Mouse (Mus musculus) kidney, adult 2 months (tissue): ENCODE measurements at regions not wholly inside any gene's neighbourhood (a gene's known extent, or its start where the extent isn't known, plus 50 kb on each side); places are given as distances from the start of the nearest gene placed in this dataset.

Experiments used
- CTCF ChIP-seq: fragments of 200-500 bp; conservative IDR thresholded peaks from 2 replicates; pipeline ENCODE4 v1.5.1; 2011; ENCODE audit warnings: low read depth, mild to moderate bottlenecking, control low read depth, low read length, moderate library complexity, mixed read lengths; ENCODE audit not compliant: insufficient read depth, insufficient read length
- POLR2A ChIP-seq: fragments of 200-500 bp; IDR thresholded peaks from one replicate; pipeline ENCODE4 v1.6.1; 2011; ENCODE audit warnings: low read depth, low read length, control low read depth

DNA sequence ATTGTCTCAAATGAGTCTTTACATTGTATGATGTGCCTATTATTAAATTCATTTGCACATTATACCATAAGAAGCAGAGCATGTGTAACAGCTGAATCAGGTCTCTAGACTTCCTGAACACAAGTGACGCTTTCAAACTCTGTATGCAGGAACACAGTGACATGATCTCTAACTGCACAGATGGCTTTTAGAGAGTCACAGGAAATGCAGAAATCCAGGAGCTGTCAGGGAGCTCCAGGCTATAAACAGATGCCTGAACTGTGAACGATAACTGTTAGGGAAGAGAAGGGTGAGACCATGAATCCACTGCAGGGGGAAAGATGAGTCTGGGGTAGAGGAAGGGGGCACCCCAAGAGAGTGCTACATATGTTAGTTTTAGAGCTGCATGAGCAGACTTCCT lies 311.2 kb downstream of the Cdh11 start:
- TF ChIP-seq CTCF: no peak
- no peak for TF ChIP-seq POLR2A
